Mouse (Mus musculus): Measurements from ENCODE around the gene Sh2b3. TPM values are rescaled to one million over a fixed set of nuclear protein-coding genes. Genes with fewer than 3 reads are reported as not detected.
"Not testable (repeated sequence)": the region's sequence is repeated elsewhere in the genome, so short reads cannot be mapped to it uniquely, and the experiment has no call there.

Sh2b3 gene
- total RNA-seq, 2 experiments from 2014 or later = 31.8 to 33.6 TPM

GRCm38 (mm10) chr5:121847269-121847668, 9.8 kb upstream of the Sh2b3 start:
- DNase-seq = not testable (repeated sequence)
- intact Hi-C loops (cut with DNase I) = loop anchor here (10.0 kb wide), 1 partner anchor 52 kb away; no protein-coding TSS in a partner anchor

- intact Hi-C loops (cut with DNase I) = loop anchor here (10.0 kb wide), 1 partner anchor 52 kb away; no protein-coding TSS in a partner anchor
- DNase-seq = no peak
Measured at GRCm38 (mm10) chr5:121846322-121846721, 8.9 kb upstream of the Sh2b3 start.

- intact Hi-C loops (cut with DNase I) = loop anchor here (10.0 kb wide), 1 partner anchor 51 kb away; no protein-coding TSS in a partner anchor
Measured at GRCm38 (mm10) chr5:121845361-121845760, 7.9 kb upstream of the Sh2b3 start.

GRCm38 (mm10) chr5:121843138-121843905, 5.9 kb upstream of the Sh2b3 start:
- DNase-seq = no peak
- intact Hi-C loops (cut with DNase I) = loop anchor here (5.0 to 10.0 kb wide), 2 partner anchors 49 to 131 kb away; partner anchors contain the start of gene Atxn2

More at GRCm38 (mm10) chr5:121845361-121845760, 7.9 kb upstream of the Sh2b3 start:
- no peak for DNase-seq

GRCm38 (mm10) chr5:121842665-121843118, 5.2 kb upstream of the Sh2b3 start:
- intact Hi-C loops (cut with DNase I) = loop anchor here (1.0 to 10.0 kb wide), 3 partner anchors 27 to 130 kb away; partner anchors contain the start of gene Atxn2
- DNase-seq = peak; percentile 92 to 95

- intact Hi-C loops (cut with DNase I) = loop anchor here (1.0 to 10.0 kb wide), 3 partner anchors 27 to 130 kb away; partner anchors contain the start of gene Atxn2
- no peak for DNase-seq
Measured at GRCm38 (mm10) chr5:121841973-121842372, 4.5 kb upstream of the Sh2b3 start.

GRCm38 (mm10) chr5:121841516-121841915, 4.1 kb upstream of the Sh2b3 start:
- intact Hi-C loops (cut with DNase I) = loop anchor here (5.0 to 10.0 kb wide), 2 partner anchors 47 to 129 kb away; partner anchors contain the start of gene Atxn2
- no peak for DNase-seq

GRCm38 (mm10) chr5:121839128-121839473, 1.7 kb upstream of the Sh2b3 start:
- no peak for DNase-seq
- intact Hi-C loops (cut with DNase I) = no loop called here

- intact Hi-C loops (cut with DNase I) = no loop called here
- DNase-seq = peak; percentile 71 to 73
Measured at GRCm38 (mm10) chr5:121838341-121839127, 1.1 kb upstream of the Sh2b3 start.

GRCm38 (mm10) chr5:121836692-121837415, 592 bp downstream of the Sh2b3 start:
- intact Hi-C loops (cut with DNase I) = no loop called here
- peak; percentile 94 to 96 for DNase-seq

- intact Hi-C loops (cut with DNase I) = no loop called here
- peak in 1 of 2 experiments; percentile 49 for DNase-seq
Measured at GRCm38 (mm10) chr5:121835949-121836691, 1.3 kb downstream of the Sh2b3 start.

GRCm38 (mm10) chr5:121834991-121835747, 2.3 kb downstream of the Sh2b3 start:
- intact Hi-C loops (cut with DNase I) = no loop called here
- no peak for DNase-seq

- intact Hi-C loops (cut with DNase I) = no loop called here
Measured at GRCm38 (mm10) chr5:121834241-121834606, 3.2 kb downstream of the Sh2b3 start.

GRCm38 (mm10) chr5:121833572-121834240, 3.7 kb downstream of the Sh2b3 start:
- peak; percentile 82 to 84 for DNase-seq
- intact Hi-C loops (cut with DNase I) = no loop called here

More at GRCm38 (mm10) chr5:121834241-121834606, 3.2 kb downstream of the Sh2b3 start:
- DNase-seq = no peak

- intact Hi-C loops (cut with DNase I) = no loop called here
- DNase-seq = no peak
Measured at GRCm38 (mm10) chr5:121833159-121833558, 4.3 kb downstream of the Sh2b3 start.

- intact Hi-C loops (cut with DNase I) = no loop called here
- no peak for DNase-seq
Measured at GRCm38 (mm10) chr5:121832376-121833155, 4.9 kb downstream of the Sh2b3 start.

GRCm38 (mm10) chr5:121831002-121831601, 6.3 kb downstream of the Sh2b3 start:
- intact Hi-C loops (cut with DNase I) = no loop called here
- DNase-seq = no peak

Measured in heart, postnatal 14 days (tissue).